33 mouse cellular contexts compared by ENCODE assay signal in the genomic region with DNA sequence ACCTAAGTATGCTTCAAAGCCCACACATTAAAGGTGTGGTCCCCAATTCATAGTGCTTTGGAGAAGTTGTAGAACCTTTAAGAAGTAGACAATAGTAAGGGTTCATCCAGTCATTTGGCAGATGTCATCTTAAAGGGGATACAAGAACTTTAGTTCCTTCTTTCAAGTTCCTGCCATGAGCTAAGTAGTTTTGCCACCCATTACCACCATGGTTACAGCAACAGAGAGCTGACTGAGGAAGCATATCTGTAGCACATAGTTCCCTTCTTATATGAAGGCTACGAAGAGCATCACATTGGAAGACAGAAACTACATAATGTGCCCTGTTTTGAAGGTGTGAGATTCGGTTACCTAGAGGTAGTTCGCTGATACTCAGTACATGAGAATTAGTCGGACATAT. TPM values are rescaled to one million over a fixed set of nuclear protein-coding genes. Genes with fewer than 3 reads are reported as not detected.
DNase-seq lines count a peak whose midpoint lies in the region.
"Had no signal": no experiment of that assay in that cellular context is flagged by ENCODE, and none has a peak within 500 bp of the region (broad histone marks: within the 10 kb centered on the region; RNA-seq: fewer than 3 reads in every experiment).

No protein-coding gene starts in this region.

- peaks cover 7% of the 10 kb centered on the region for H3K4me1 ChIP-seq in midbrain, embryonic 10.5 days

- WGBS in macrophage (ENCODE audit: missing documents) = 68% methylated on average over 4 of the region's 4 CpGs
- WGBS in midbrain, embryonic 10.5 days = 94% methylated on average over 4 of the region's 4 CpGs

- no peaks in the 10 kb centered on the region for H3K36me3 ChIP-seq in macrophage (ENCODE audit: inconsistent target)
- H3K36me3 ChIP-seq in splenic B cell, adult 2 months (ENCODE audit: control insufficient read depth, insufficient read depth, low read length, poor library complexity, severe bottlenecking) = no peaks in the 10 kb centered on the region
- H3K36me3 ChIP-seq in midbrain, embryonic 10.5 days = no peaks in the 10 kb centered on the region
- H3K36me3 ChIP-seq: G1E; heart, embryonic 13.5 days; limb, embryonic 10.5 days; limb, embryonic 15.5 days; neural tube, embryonic 12.5 days; stomach, embryonic 15.5 days had no signal

- H3K9me3 ChIP-seq in midbrain, embryonic 10.5 days (replicated peaks) = no peaks in the 10 kb centered on the region
- H3K9me3 ChIP-seq: G1E; heart, embryonic 13.5 days; limb, embryonic 10.5 days; limb, embryonic 15.5 days; neural tube, embryonic 12.5 days; stomach, embryonic 15.5 days had no signal

- no peaks in the 10 kb centered on the region for H3K27me3 ChIP-seq in splenic B cell, adult 2 months (ENCODE audit: control insufficient read depth, insufficient read depth, low read length, poor library complexity, severe bottlenecking)
- no peaks in the 10 kb centered on the region for H3K27me3 ChIP-seq in midbrain, embryonic 10.5 days (ENCODE audit: low read depth, poor library complexity, severe bottlenecking)
- H3K27me3 ChIP-seq: heart, embryonic 13.5 days; limb, embryonic 15.5 days; neural tube, embryonic 12.5 days; Patski; stomach, embryonic 15.5 days had no signal

- H3K79me2 ChIP-seq in macrophage (ENCODE audit: inconsistent target) = no peaks in the 10 kb centered on the region

- H3K4me3 ChIP-seq in macrophage (ENCODE audit: inconsistent target) = no peak overlapping the region
- H3K4me3 ChIP-seq in midbrain, embryonic 10.5 days = no peak overlapping the region
- H3K4me3 ChIP-seq: erythroblast, embryonic 14.5 days; gastrocnemius, adult 2 months; heart, embryonic 13.5 days; limb, embryonic 10.5 days; limb, embryonic 15.5 days; myocyte; neural tube, embryonic 12.5 days; stomach, embryonic 15.5 days had no signal

- H3K27ac ChIP-seq in macrophage = peak overlapping the region; percentile 15; the same call in 1 of the 2 replicates
- H3K27ac ChIP-seq in midbrain, embryonic 10.5 days (replicated peaks) = no peak overlapping the region
- H3K27ac ChIP-seq: gastrocnemius, adult 2 months; heart, embryonic 13.5 days; limb, embryonic 10.5 days; limb, embryonic 15.5 days; neural tube, embryonic 12.5 days; stomach, embryonic 15.5 days had no signal

- intact Hi-C loops in heart, postnatal 36 days (cut with DNase I) = loop anchor here (10.0 kb wide), 1 partner anchor 552 kb away; the partner anchor contains the start of gene Cpeb2

- DNase-seq in heart, adult 11 months = peak; percentile 79
- DNase-seq in heart, postnatal 36 days = no peak
- DNase-seq in lung, postnatal 36 days = peak; percentile 35
- DNase-seq in lung, postnatal 14 days = no peak
- DNase-seq in splenic B cell, adult 2 months (ENCODE audit: low read depth, low spot score) = peak; percentile 54
- no peak for DNase-seq in midbrain, embryonic 10.5 days (ENCODE audit: low spot score)
- DNase-seq in urinary bladder, postnatal 4 days (ENCODE audit: low spot score in 2 of 2) = no peak
- DNase-seq: adrenal gland, postnatal 14 days; cerebellum, adult 11-12 months; cerebellum, adult 9-11 months; gastrocnemius, adult 2 months; gastrocnemius, postnatal 36 days; heart, postnatal 10 days; kidney, adult 8-10 months; kidney, postnatal 10 days; lung, postnatal 10 days; right cerebral cortex, postnatal 4 days had no signal

RNA-seq across cellular contexts. Expression of gene Bst1, which starts 32.1 kb away (rescaled TPM):
- total RNA-seq in heart, postnatal 36 days (2021) = 1 to 10 TPM; 1.7 to 3.7 TPM
- total RNA-seq in macrophage (2018; cell fraction: chromatin; rRNA removed) = 1 to 10 TPM in 12 of 26 experiments, under 1 TPM in 4, not detected in 10; 0.48 to 4.8 (median 1.8) TPM
- 10 to 100 TPM in 3 of 26 experiments, 1 to 10 TPM in 22, under 1 TPM in 1; 0.75 to 14.0 (median 3.3) TPM for total RNA-seq in macrophage (2018; cell fraction: cytosol; rRNA removed)
- total RNA-seq in macrophage (2018; cell fraction: nucleus; rRNA removed) = 10 to 100 TPM in 3 of 26 experiments, 1 to 10 TPM in 18, under 1 TPM in 5; 0.52 to 13.9 (median 3.3) TPM
- 0.93 to 2.5 TPM (median 1.3 TPM) in 3 replicates for polyA plus RNA-seq in macrophage (2018)
- polyA plus RNA-seq in midbrain, embryonic 10.5 days (2016; fragmentation: Nextera tagmentation; extraction: Ambion mirVana) = not detected in 2 replicates
- total RNA-seq: left cerebral cortex, postnatal 10 days had no signal
- polyA plus RNA-seq: erythroblast, embryonic 14.5 days; forebrain, embryonic 11.5 days; forebrain, embryonic 16.5 days; G1E; hindbrain, embryonic 11.5 days; hindbrain, embryonic 16.5 days; midbrain, embryonic 11.5 days; myocyte; neural tube, embryonic 12.5 days had no signal

RNA-seq across cellular contexts. Expression of gene Fbxl5, which starts 34.8 kb away (rescaled TPM):
- 10 to 100 TPM; 37.6 to 38.0 TPM for total RNA-seq in heart, postnatal 36 days (2021)
- total RNA-seq in macrophage (2018; cell fraction: chromatin; rRNA removed) = 100 to 1,000 TPM in 17 of 26 experiments, 10 to 100 TPM in 9; 35.9 to 184 (median 121) TPM
- 10 to 100 TPM; 15.8 to 26.1 (median 21.5) TPM for total RNA-seq in macrophage (2018; cell fraction: cytosol; rRNA removed)
- 100 to 1,000 TPM in 5 of 26 experiments, 10 to 100 TPM in 21; 27.5 to 166 (median 71.7) TPM for total RNA-seq in macrophage (2018; cell fraction: nucleus; rRNA removed)
- 19.0 to 23.0 TPM (median 22.2 TPM) in 3 replicates for polyA plus RNA-seq in macrophage (2018)
- polyA plus RNA-seq in midbrain, embryonic 10.5 days (2016; fragmentation: Nextera tagmentation; extraction: Ambion mirVana) = 57.4 and 62.4 TPM in 2 replicates

Comparison
In these comparisons a context has a peak if more than half of its experiments do, and no peak if none do; other contexts are left out.
1. DNase-seq: peak in heart, adult 11 months (single experiment), lung, postnatal 36 days (single experiment) and splenic B cell, adult 2 months (single experiment); none in heart, postnatal 36 days (0 of 2), lung, postnatal 14 days (single experiment), midbrain, embryonic 10.5 days (single experiment) and urinary bladder, postnatal 4 days (0 of 2).